Comparison of ENCODE assay signal across 8 mouse cellular contexts in genomic region chr3:95687524-95688421, GRCm38 (mm10). TPM values are rescaled to one million over a fixed set of nuclear protein-coding genes. Genes with fewer than 3 reads are reported as not detected.
DNase-seq lines count a peak whose midpoint lies in the region; ATAC-seq lines count a peak whose summit lies in the region.

Adamtsl4 (minus strand) TSS chr3:95687917.

- H3K9me3 ChIP-seq in forebrain, embryonic 13.5 days (replicated peaks): no peaks in the 10 kb centered on the region
- H3K9me3 ChIP-seq in limb, embryonic 10.5 days (replicated peaks): no peaks in the 10 kb centered on the region

- peak within 1 kb of the TSS; percentile 38 for H3K4me3 ChIP-seq in forebrain, embryonic 13.5 days
- peak within 1 kb of the TSS; percentile 60 for H3K4me3 ChIP-seq in limb, embryonic 10.5 days

- peak; percentile 67 for ATAC-seq in forebrain, embryonic 13.5 days

- no peaks in the 10 kb centered on the region for H3K36me3 ChIP-seq in forebrain, embryonic 13.5 days (ENCODE audit: poor library complexity, severe bottlenecking)
- H3K36me3 ChIP-seq in limb, embryonic 10.5 days: 0 out of 2 replicates have a peak, but pooled peaks cover 5% of the 10 kb centered on the region

- peak; percentile 52 to 57 for DNase-seq in left cerebral cortex, adult 18-20 months (ENCODE audit: low spot score in 2 of 2)
- no peak for DNase-seq in left cerebral cortex, postnatal 14 days (ENCODE audit: low spot score in 2 of 2)
- peak; percentile 60 for DNase-seq in cerebellum, adult 11 months
- peak; percentile 87 to 88 for DNase-seq in heart, postnatal 36 days
- DNase-seq in limb, embryonic 10.5 days (ENCODE audit: low spot score): peak; percentile 76
- peak; percentile 79 for DNase-seq in mesoderm, embryonic 11.5 days (ENCODE audit: low read depth, low spot score)
- peak; percentile 69 to 86 for DNase-seq in spleen, postnatal 4 days (ENCODE audit: low spot score in 2 of 2)

- WGBS in forebrain, embryonic 13.5 days: 6% methylated on average over 43 of the region's 50 CpGs
- WGBS in limb, embryonic 10.5 days: 6% methylated on average over 50 of the region's 50 CpGs

- intact Hi-C loops in left cerebral cortex, postnatal 14 days (cut with DNase I): no loop called here
- intact Hi-C loops in heart, postnatal 36 days (cut with DNase I): no loop called here

- peak within 1 kb of the TSS; percentile 64 for H3K9ac ChIP-seq in forebrain, embryonic 13.5 days

- no peak within 1 kb of the TSS for H3K27ac ChIP-seq in forebrain, embryonic 13.5 days
- peak within 1 kb of the TSS; percentile 83 for H3K27ac ChIP-seq in limb, embryonic 10.5 days

- H3K27me3 ChIP-seq in forebrain, embryonic 13.5 days: 0 out of 2 replicates have a peak, but pooled peaks cover 14% of the 10 kb centered on the region
- peaks cover 40% of the 10 kb centered on the region for H3K27me3 ChIP-seq in limb, embryonic 10.5 days (ENCODE audit: low read depth, poor library complexity, severe bottlenecking)

- peak within 1 kb of the TSS; percentile 80 for H3K4me2 ChIP-seq in forebrain, embryonic 13.5 days

- peaks cover 17% of the 10 kb centered on the region for H3K4me1 ChIP-seq in forebrain, embryonic 13.5 days
- peaks cover 62% of the 10 kb centered on the region for H3K4me1 ChIP-seq in limb, embryonic 10.5 days

RNA-seq across cellular contexts. Expression of gene Adamtsl4, which starts in this region (rescaled TPM):
- total RNA-seq in left cerebral cortex, adult 18-20 months (2021): 1 to 10 TPM; 4.4 to 8.2 TPM
- 1 to 10 TPM; 2.0 TPM for total RNA-seq in left cerebral cortex, postnatal 14 days (2021)
- polyA plus RNA-seq in forebrain, embryonic 13.5 days (2015; fragmentation: Nextera tagmentation; extraction: Ambion mirVana): 0.53 and 0.80 TPM in 2 replicates
- 10 to 100 TPM; 62.2 to 67.6 TPM for total RNA-seq in heart, postnatal 36 days (2021)
- polyA plus RNA-seq in limb, embryonic 10.5 days (2016; fragmentation: Nextera tagmentation; extraction: Ambion mirVana): 0.63 and 0.77 TPM in 2 replicates

Comparison
In these comparisons a context has a peak if more than half of its experiments do, and no peak if none do; other contexts are left out.
1. RNA of gene Adamtsl4 (total RNA-seq): 62.2 to 67.6 TPM in heart, postnatal 36 days; 4.4 to 8.2 TPM in left cerebral cortex, adult 18-20 months and 2.0 TPM in left cerebral cortex, postnatal 14 days; every median in the first group is over 4 times any median in the second.
2. DNase-seq: peak in left cerebral cortex, adult 18-20 months (2 of 2), cerebellum, adult 11 months (single experiment), heart, postnatal 36 days (2 of 2), mesoderm, embryonic 11.5 days (single experiment) and spleen, postnatal 4 days (2 of 2); none in left cerebral cortex, postnatal 14 days (0 of 2).
3. Peak in ATAC-seq, H3K4me3 ChIP-seq, H3K9ac ChIP-seq and H3K4me2 ChIP-seq in forebrain, embryonic 13.5 days; RNA of the gene not detected or under 1 TPM.
4. Peak in DNase-seq, H3K4me3 ChIP-seq and H3K27ac ChIP-seq in limb, embryonic 10.5 days; RNA of the gene not detected or under 1 TPM.